Mouse (Mus musculus): ENCODE data around the gene Adra1b.

DNA sequence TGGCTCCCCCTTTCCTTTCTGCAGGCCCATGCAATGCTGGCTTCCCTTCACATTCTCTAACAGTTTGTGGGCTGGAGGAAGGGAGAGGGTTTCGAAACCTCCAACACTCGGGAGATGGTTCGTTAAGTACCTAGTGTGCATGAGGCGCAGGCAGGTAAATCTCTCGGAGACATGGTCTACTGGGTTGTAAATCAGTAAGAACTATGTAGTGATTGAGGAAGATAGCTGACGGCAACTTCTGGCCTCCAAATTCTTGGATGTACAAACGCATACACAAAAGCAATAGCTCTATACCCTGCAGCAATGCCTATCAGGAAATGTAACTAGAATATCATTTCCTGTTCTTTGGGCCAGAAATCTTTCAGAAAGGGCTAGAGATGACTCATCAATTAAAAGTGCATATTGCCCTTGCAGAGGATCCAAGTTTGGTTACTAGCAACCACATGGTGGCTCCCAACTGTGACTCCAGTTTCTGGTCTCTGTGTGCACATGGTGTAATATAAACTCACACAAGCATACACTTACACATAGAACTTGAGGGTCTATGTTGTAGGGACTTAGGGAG is 172.2 kb downstream of the Adra1b start:
- TF ChIP-seq MAFK (IDR thresholded peaks at IDR 0.05; ENCODE audit: insufficient read depth, low read depth, low read length) (no peak), HCFC1 (IDR thresholded peaks at IDR 0.05; ENCODE audit: borderline replicate concordance, insufficient read depth, low read length) (no peak)

Data from ES-E14 (cell line).